ENCODE assay signal across 8 mouse cellular contexts in the genomic region with DNA sequence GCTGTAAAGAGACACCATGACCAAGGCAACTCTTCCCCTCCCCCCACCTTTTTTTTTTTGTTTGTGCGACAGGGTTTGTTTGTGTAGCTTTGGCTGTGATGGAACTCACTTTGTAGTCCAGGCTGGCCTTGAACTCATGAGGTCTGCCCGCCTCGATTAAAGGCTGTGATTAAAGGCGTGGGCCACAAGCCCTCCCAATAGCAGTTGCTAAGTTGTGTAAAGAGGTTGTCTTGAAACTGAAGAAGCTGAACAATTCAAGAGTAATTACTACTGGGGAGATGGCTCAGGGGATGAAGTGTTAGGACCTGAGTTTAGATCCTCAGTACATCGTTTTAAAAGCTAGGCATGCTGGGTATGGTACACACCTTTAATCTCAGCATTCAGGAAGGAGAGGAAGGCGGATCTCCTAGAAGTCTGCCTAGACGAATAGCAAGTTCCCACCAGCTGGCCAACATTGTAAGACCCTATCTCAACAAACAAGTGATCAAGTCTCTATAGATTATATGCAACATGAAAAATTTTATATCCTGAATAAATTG. TPM values are rescaled to one million over a fixed set of nuclear protein-coding genes. Genes with fewer than 3 reads are reported as not detected.
DNase-seq lines count a peak whose midpoint lies in the region; ATAC-seq and TF ChIP-seq lines count a peak whose summit lies in the region.

No protein-coding gene starts in this region.

- no peak for TF ChIP-seq POLR2A in myocyte (IDR thresholded peaks at IDR 0.05; ENCODE audit: insufficient read length, low read depth)

- TF ChIP-seq CTCF in layer of hippocampus, adult 2 months (conservative IDR thresholded peaks at IDR 0.05), result no peak

- peak overlapping the region; percentile 70 for H3K4me3 ChIP-seq in layer of hippocampus, adult 2 months
- peak overlapping the region; percentile 88 for H3K4me3 ChIP-seq in embryonic facial prominence, embryonic 14.5 days (ENCODE audit: low read depth, low read length)
- peak overlapping the region; percentile 67 for H3K4me3 ChIP-seq in intestine, embryonic 15.5 days (replicated peaks)
- peak overlapping the region; percentile 88 for H3K4me3 ChIP-seq in myocyte

- peak overlapping the region; percentile 40 for H3ac ChIP-seq in myocyte (ENCODE audit: control insufficient read depth, insufficient read length)

- peak overlapping the region; percentile 83 for H3K27ac ChIP-seq in layer of hippocampus, adult 2 months
- H3K27ac ChIP-seq in embryonic facial prominence, embryonic 14.5 days (replicated peaks; ENCODE audit: low read depth, low read length), result 0 out of 2 replicates have a peak overlapping the region, but pooled peaks have one; percentile 80
- H3K27ac ChIP-seq in intestine, embryonic 15.5 days, result no peak overlapping the region

- peak overlapping the region; percentile 84 for H3K4me2 ChIP-seq in embryonic facial prominence, embryonic 14.5 days (ENCODE audit: low read depth, low read length)
- H3K4me2 ChIP-seq in intestine, embryonic 15.5 days (replicated peaks), result peak overlapping the region; percentile 64
- peak overlapping the region; percentile 75 for H3K4me2 ChIP-seq in myocyte (ENCODE audit: low read depth)

- H3K79me2 ChIP-seq in myocyte (ENCODE audit: control insufficient read depth, insufficient read depth), result peaks cover 18% of the 10 kb centered on the region

- ATAC-seq in embryonic facial prominence, embryonic 14.5 days (ENCODE audit: low read depth), result no peak
- no peak for ATAC-seq in intestine, embryonic 15.5 days

- H3K36me3 ChIP-seq in embryonic facial prominence, embryonic 14.5 days (ENCODE audit: control insufficient read depth, insufficient read depth, low read length), result peaks cover 28% of the 10 kb centered on the region
- H3K36me3 ChIP-seq in intestine, embryonic 15.5 days, result peaks cover 22% of the 10 kb centered on the region
- H3K36me3 ChIP-seq in myocyte (ENCODE audit: control insufficient read depth, insufficient read depth), result peaks cover 20% of the 10 kb centered on the region

- WGBS in embryonic facial prominence, embryonic 14.5 days, result 63% methylated on average over 7 of the region's 7 CpGs
- 62% methylated on average over 7 of the region's 7 CpGs for WGBS in intestine, embryonic 15.5 days

- H3K27me3 ChIP-seq in embryonic facial prominence, embryonic 14.5 days (replicated peaks; ENCODE audit: control insufficient read depth, insufficient read depth, low read length), result no peaks in the 10 kb centered on the region
- no peaks in the 10 kb centered on the region for H3K27me3 ChIP-seq in intestine, embryonic 15.5 days (replicated peaks)
- no peaks in the 10 kb centered on the region for H3K27me3 ChIP-seq in myocyte (ENCODE audit: control insufficient read depth, insufficient read depth, insufficient read length)

- H3K9ac ChIP-seq in embryonic facial prominence, embryonic 14.5 days (ENCODE audit: low read depth, low read length), result peak overlapping the region; percentile 90
- H3K9ac ChIP-seq in intestine, embryonic 15.5 days, result peak overlapping the region; percentile 73; the same call in 1 of the 2 replicates

- DNase-seq in layer of hippocampus, adult 2 months (ENCODE audit: low spot score in 2 of 2), result no peak
- no peak for DNase-seq in layer of hippocampus, postnatal 25 days (ENCODE audit: extremely low spot score in 1 of 2, low spot score in 1 of 2)
- DNase-seq in embryonic facial prominence, embryonic 14.5 days (ENCODE audit: low spot score), result no peak
- DNase-seq in layer of hippocampus, adult 9-11 months, result no peak
- no peak for DNase-seq in MN1 (ENCODE audit: low spot score)
- DNase-seq in urinary bladder, adult 18-20 months (ENCODE audit: low spot score in 2 of 2), result no peak

- H3K9me3 ChIP-seq in embryonic facial prominence, embryonic 14.5 days (ENCODE audit: control insufficient read depth, low read length), result no peaks in the 10 kb centered on the region
- no peaks in the 10 kb centered on the region for H3K9me3 ChIP-seq in intestine, embryonic 15.5 days

- H3K4me1 ChIP-seq in embryonic facial prominence, embryonic 14.5 days (ENCODE audit: control insufficient read depth, insufficient read depth, low read length), result peaks cover 12% of the 10 kb centered on the region
- H3K4me1 ChIP-seq in intestine, embryonic 15.5 days (replicated peaks), result peaks cover 15% of the 10 kb centered on the region

TF ChIP-seq in myocyte, 11 proteins besides CTCF, POLR2A, EP300 and RAD21:
- TF ChIP-seq CEBPB (IDR thresholded peaks at IDR 0.05; ENCODE audit: insufficient read depth, poor library complexity, severe bottlenecking), result no peak
- TF ChIP-seq MYOG (IDR thresholded peaks at IDR 0.05; ENCODE audit: control insufficient read depth in 1 of 3, insufficient read depth in 1 of 3, insufficient read length in 2 of 3, low read depth in 2 of 3), result no peak
- TF ChIP-seq POLR2AphosphoS2 (IDR thresholded peaks at IDR 0.05; ENCODE audit: insufficient read length, low read depth), result no peak
- TF ChIP-seq REST (IDR thresholded peaks at IDR 0.05; ENCODE audit: insufficient read depth, insufficient read length), result no peak
- TF ChIP-seq USF1 (IDR thresholded peaks at IDR 0.05; ENCODE audit: low read depth), result no peak
- TF ChIP-seq TCF12 (IDR thresholded peaks at IDR 0.05; ENCODE audit: insufficient read depth, poor library complexity, severe bottlenecking), result no peak
- TF ChIP-seq MAX (IDR thresholded peaks at IDR 0.05; ENCODE audit: low read depth), result no peak
- no peak for TF ChIP-seq E2F4 (IDR thresholded peaks at IDR 0.05; ENCODE audit: insufficient read depth)

RNA-seq across cellular contexts. Expression of a gene that starts 0.6 kb away (rescaled TPM):
- 100 to 1,000 TPM; 141 to 145 TPM for total RNA-seq in layer of hippocampus, adult 2 months (2021)
- 100 to 1,000 TPM; 136 to 143 TPM for total RNA-seq in layer of hippocampus, postnatal 25 days (2021)
- polyA plus RNA-seq in embryonic facial prominence, embryonic 14.5 days (2014; fragmentation: Nextera tagmentation; extraction: Ambion mirVana), result 233 and 264 TPM in 2 replicates
- 276 and 300 TPM in 2 replicates for polyA plus RNA-seq in intestine, embryonic 15.5 days (2015; fragmentation: Nextera tagmentation; extraction: Ambion mirVana)
- polyA plus RNA-seq in myocyte (2012; fragmentation: generic; extraction: Trizol), result 186 TPM

RNA-seq across cellular contexts. Expression of a gene that starts 4.7 kb away (rescaled TPM):
- 10 to 100 TPM; 13.4 to 14.6 TPM for total RNA-seq in layer of hippocampus, adult 2 months (2021)
- 10 to 100 TPM; 12.8 to 15.3 TPM for total RNA-seq in layer of hippocampus, postnatal 25 days (2021)
- 11.6 and 13.4 TPM in 2 replicates for polyA plus RNA-seq in embryonic facial prominence, embryonic 14.5 days (2014; fragmentation: Nextera tagmentation; extraction: Ambion mirVana)
- polyA plus RNA-seq in intestine, embryonic 15.5 days (2015; fragmentation: Nextera tagmentation; extraction: Ambion mirVana), result 15.8 and 16.4 TPM in 2 replicates
- polyA plus RNA-seq in myocyte (2012; fragmentation: generic; extraction: Trizol), result 3.0 TPM

RNA-seq across cellular contexts. Expression of a gene that starts 11.5 kb away (rescaled TPM):
- total RNA-seq in layer of hippocampus, adult 2 months (2021), result 10 to 100 TPM; 25.6 to 26.2 TPM
- 10 to 100 TPM; 22.8 to 26.7 TPM for total RNA-seq in layer of hippocampus, postnatal 25 days (2021)
- 17.5 and 18.9 TPM in 2 replicates for polyA plus RNA-seq in embryonic facial prominence, embryonic 14.5 days (2014; fragmentation: Nextera tagmentation; extraction: Ambion mirVana)
- polyA plus RNA-seq in intestine, embryonic 15.5 days (2015; fragmentation: Nextera tagmentation; extraction: Ambion mirVana), result 19.8 and 20.6 TPM in 2 replicates
- polyA plus RNA-seq in myocyte (2012; fragmentation: generic; extraction: Trizol), result 10.4 TPM

RNA-seq across cellular contexts. Expression of a gene that starts 11.9 kb away (rescaled TPM):
- 10 to 100 TPM; 18.6 to 18.8 TPM for total RNA-seq in layer of hippocampus, adult 2 months (2021)
- total RNA-seq in layer of hippocampus, postnatal 25 days (2021), result 10 to 100 TPM; 18.3 to 19.3 TPM
- polyA plus RNA-seq in embryonic facial prominence, embryonic 14.5 days (2014; fragmentation: Nextera tagmentation; extraction: Ambion mirVana), result 120 and 138 TPM in 2 replicates
- 153 and 165 TPM in 2 replicates for polyA plus RNA-seq in intestine, embryonic 15.5 days (2015; fragmentation: Nextera tagmentation; extraction: Ambion mirVana)
- polyA plus RNA-seq in myocyte (2012; fragmentation: generic; extraction: Trizol), result 55.4 TPM

RNA-seq across cellular contexts. Expression of a gene that starts 27.0 kb away (rescaled TPM):
- 10 to 100 TPM; 42.0 to 42.2 TPM for total RNA-seq in layer of hippocampus, adult 2 months (2021)
- 10 to 100 TPM; 40.5 to 42.7 TPM for total RNA-seq in layer of hippocampus, postnatal 25 days (2021)
- 70.4 and 75.8 TPM in 2 replicates for polyA plus RNA-seq in embryonic facial prominence, embryonic 14.5 days (2014; fragmentation: Nextera tagmentation; extraction: Ambion mirVana)
- 67.8 and 70.0 TPM in 2 replicates for polyA plus RNA-seq in intestine, embryonic 15.5 days (2015; fragmentation: Nextera tagmentation; extraction: Ambion mirVana)
- 47.1 TPM for polyA plus RNA-seq in myocyte (2012; fragmentation: generic; extraction: Trizol)
